Mouse (Mus musculus) heart, postnatal 10 days (tissue): Measurements from ENCODE around the gene Ncam2. TPM values are rescaled to one million over a fixed set of nuclear protein-coding genes. Genes with fewer than 3 reads are reported as not detected.

Source experiments
- DNase-seq, 2 experiments: peaks; one replicate each; pipeline ENCODE4 v3.0.0; 2021
- intact Hi-C: fragments of 180-260 bp; cut with DNase I; formaldehyde crosslinking; loops from one replicate; pipeline ENCODE4 v1.15.1; 2025
- total RNA-seq, 2 experiments: library from RNA; stranded (reverse); gene quantifications; 2 replicates each; pipeline ENCODE4 v1.2.3; 2021

The Ncam2 gene
- total RNA-seq: under 1 TPM; 0.12 to 0.22 TPM

DNA sequence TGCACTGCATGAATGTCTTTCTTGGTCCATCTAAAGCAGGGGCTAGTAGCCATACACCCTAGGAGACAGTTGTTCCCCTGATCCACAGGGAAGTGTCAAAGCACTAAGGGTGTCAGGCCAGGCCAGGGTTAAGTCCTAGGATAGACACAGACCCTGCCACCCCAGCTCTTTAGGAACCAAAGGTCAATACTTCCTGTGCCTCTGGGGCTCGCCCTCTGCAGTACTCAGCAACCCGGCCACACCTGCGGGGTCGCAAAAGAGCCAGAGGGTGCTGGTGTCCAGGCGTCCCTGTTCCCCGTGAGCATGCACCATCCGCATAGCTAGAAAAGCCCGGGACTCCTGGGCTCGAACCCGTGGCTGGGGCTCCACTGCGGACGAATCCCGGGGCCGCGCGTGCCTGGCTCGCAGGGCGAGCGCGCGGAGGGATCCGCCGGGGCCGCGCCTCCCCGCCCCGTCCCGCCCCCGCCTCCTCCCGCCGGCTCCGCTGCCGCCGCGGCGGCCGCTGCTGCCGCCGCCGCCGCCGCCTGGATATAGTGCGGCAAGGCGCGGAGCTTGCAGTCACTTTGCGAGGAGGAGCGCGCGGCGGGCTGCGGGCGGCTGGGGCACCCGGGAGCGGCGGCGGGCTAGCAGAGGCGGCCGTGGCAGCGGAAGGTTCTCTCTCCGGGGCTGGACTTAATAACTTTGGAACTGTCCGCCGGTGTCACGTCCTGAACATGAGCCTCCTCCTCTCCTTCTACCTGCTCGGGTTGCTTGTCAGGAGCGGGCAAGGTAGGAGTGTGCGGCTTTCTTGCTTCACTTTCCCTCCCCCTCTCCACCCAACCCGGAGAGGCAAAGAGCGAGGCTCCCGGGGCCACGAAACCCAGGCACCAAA lies at the start of gene Ncam2:
Gene Ncam2 (plus strand): TSS at position 497 of the 871 bp plus-strand sequence.
- intact Hi-C loops: no loop called here
- peak; percentile 57 to 60 for DNase-seq

- intact Hi-C loops: no loop called here
- DNase-seq: no peak
Observed at GRCm38 (mm10) chr16:81170828-81171227, 29.7 kb upstream of the Ncam2 start.

DNA sequence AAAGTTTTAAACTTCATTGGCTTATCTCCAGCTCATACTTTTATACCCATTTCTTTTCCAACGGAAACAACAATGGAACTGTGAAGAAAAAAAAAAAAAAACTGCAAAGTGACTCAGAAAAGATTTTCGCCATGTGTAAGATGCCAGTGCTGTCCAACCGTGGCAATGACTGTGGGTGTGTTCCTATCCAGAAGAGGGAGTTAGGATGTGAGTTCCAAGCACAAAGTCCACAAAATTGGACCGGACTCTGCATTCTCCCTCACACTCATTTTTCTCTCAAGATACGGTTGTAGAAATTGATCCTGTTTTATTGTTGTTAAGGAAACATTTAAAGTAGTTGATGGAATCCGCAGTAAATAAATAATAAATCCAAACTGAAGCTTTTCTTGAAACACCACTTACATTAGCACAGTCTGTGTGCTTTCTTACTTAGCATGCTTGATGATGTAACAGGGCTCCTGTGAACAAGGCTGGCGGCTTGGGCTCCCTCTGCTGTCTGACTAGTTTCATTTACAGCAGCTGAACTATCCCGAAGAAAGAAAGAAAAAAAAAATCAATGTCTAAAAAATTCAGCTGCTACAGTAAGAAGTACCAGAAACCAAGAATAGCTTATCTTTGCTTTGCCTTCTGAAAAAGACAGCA lies 25.1 kb upstream of the Ncam2 start:
- peak; percentile 23 to 46 for DNase-seq
- intact Hi-C loops: loop anchor here (2.0 kb wide), 1 partner anchor 637 kb away; no protein-coding TSS in a partner anchor

- no peak for DNase-seq
- intact Hi-C loops: no loop called here
Observed at GRCm38 (mm10) chr16:81179801-81180200, 20.7 kb upstream of the Ncam2 start.

DNA sequence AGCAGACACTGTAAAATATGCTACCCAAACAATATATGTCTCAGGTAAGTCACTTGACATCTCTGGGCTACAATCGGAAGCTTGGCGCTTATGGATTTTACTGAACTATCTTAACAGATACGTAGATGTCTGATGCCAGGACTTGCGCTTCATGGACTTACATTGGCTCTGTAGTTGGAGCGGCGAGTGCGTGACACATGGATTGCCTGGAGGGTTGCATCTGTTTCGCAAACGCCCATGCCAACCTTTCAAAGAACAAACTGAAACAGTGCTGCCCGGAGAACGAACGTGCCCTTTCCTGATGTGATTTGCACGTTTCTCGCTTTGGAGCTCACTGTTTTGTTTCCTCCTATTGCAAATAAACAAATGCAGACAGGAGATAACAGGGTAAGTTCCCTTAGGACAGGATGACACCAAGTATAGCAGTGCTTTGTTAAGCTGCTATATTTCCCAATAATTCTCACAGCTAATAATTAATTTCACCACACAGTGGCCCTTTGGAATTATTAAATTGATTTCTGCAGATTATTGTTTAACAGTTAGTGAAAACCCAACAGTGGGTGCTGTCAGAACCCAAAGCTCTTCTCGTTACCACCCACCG lies 12.8 kb upstream of the Ncam2 start:
- no peak for DNase-seq
- intact Hi-C loops: no loop called here

DNA sequence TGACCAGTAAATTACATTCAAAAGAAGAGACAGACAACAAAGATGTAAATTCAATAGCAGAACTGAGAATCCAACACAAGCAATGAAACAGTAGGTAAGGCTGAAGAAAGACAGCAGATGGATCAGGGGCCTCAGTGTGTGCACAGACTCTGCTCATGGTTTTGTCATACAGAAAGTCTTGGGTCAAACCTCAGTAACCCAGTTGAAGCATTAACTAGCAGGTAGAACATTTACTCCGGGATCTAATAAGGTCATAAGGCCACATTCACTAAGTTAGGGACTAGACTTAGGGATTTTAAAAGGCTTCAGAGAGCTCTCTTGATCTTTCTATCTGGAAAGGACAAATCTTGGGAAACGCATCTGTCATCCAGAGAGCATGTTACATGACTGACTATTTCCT lies 8.9 kb upstream of the Ncam2 start:
- no peak for DNase-seq
- intact Hi-C loops: no loop called here

- intact Hi-C loops: no loop called here
- no peak for DNase-seq
Observed at GRCm38 (mm10) chr16:81192607-81193006, 7.9 kb upstream of the Ncam2 start.

GRCm38 (mm10) chr16:81199467-81199866 lies 1.0 kb upstream of the Ncam2 start:
- intact Hi-C loops: no loop called here
- DNase-seq: no peak

DNA sequence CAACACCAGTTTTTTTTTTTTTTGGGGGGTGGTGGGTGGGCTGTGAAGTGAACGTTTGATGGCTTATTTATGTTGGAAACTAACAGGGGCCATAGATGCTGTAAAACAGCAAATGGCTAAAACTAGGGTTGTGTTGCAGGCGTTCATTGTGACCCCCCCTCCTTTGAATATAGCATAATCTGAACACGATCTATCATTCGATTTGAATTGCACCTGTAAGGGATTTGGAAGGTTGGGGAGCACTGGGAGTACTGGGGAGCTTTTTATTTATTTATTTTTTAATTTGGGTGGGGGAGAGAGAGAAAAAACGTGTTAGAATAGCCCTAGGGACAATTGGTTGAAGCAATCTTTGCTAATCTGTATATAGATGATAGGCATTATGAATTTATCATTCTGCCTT lies 974 bp downstream of the Ncam2 start:
- no peak for DNase-seq
- intact Hi-C loops: no loop called here

DNA sequence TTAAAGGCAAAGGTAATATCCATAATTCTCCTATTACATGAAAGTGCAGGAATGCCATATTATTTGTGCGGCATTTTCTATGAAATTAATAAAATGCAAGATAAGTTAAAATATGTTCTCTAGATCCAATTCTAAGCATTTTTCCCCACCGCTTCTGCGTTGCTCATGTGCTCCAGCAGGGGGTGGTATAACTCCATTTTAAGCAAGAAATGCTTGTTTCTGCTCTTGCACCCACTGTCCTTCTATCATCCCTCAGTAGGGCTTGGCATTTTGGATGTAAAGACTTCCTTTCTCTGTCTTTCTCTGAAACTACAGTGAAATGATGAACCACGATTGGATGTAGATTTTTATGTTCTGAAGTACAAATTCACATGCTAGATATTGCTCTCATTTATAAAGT lies 1.5 kb downstream of the Ncam2 start:
- intact Hi-C loops: loop anchor here (1.0 kb wide), 1 partner anchor 82 kb away; no protein-coding TSS in a partner anchor
- peak; percentile 31 to 59 for DNase-seq

DNA sequence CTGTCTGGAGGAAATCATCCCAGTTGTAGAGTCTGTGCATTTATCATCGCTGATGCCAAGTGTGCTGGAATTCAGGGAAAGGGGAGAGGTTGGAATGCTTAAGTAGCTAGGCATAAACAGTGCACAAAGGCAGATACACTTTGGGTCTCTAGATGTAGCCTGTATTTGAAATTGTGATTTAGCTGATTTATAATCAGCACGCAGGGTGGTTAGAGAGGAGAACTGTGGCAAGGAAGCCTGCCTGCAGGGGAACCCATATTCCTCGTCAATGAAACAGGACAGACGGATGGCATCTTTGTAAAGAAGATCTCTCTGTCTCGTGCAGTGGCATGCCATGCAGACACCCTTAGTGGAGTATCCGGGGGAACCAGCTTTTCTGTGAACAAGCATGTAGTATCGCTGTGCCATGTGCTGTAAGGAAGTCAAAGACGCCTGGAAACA lies 2.2 kb downstream of the Ncam2 start:
- intact Hi-C loops: loop anchor here (1.0 kb wide), 1 partner anchor 82 kb away; no protein-coding TSS in a partner anchor
- DNase-seq: no peak

DNA sequence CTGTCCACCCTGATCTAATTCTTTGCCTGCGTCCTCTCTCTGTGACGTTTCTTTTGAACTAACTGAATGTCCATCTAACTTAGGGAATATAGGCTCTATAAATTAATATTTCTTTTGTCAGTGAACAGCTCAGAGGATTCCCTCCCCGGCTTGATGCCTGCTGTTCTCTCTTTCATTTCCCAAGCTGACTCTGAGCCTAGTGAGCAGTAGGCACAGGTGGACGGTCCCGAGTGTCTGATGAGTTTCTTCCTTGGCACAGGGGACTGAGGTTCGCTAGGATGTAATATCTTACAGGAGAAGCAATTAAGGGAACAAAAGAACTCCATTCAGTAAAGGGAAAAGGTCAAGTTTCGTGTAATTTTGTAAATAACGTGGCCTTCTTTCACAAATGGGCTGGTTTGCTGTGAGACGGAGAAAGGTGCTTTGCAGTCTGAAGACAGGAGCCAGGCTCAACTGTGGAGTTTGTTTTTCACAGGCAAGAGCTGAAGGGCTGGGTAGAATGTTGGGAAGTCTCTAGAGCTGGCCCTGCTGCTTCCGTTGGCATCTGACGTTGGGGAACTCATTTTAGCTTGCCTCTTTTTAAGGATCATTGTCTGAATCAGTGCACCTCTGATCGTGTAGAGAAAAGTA lies 4.0 kb downstream of the Ncam2 start:
- DNase-seq: no peak
- intact Hi-C loops: no loop called here

- no peak for DNase-seq
- intact Hi-C loops: no loop called here
Observed at GRCm38 (mm10) chr16:81221176-81221575, 20.7 kb downstream of the Ncam2 start.

- no peak for DNase-seq
- intact Hi-C loops: no loop called here
Observed at GRCm38 (mm10) chr16:81223841-81224240, 23.3 kb downstream of the Ncam2 start.

DNA sequence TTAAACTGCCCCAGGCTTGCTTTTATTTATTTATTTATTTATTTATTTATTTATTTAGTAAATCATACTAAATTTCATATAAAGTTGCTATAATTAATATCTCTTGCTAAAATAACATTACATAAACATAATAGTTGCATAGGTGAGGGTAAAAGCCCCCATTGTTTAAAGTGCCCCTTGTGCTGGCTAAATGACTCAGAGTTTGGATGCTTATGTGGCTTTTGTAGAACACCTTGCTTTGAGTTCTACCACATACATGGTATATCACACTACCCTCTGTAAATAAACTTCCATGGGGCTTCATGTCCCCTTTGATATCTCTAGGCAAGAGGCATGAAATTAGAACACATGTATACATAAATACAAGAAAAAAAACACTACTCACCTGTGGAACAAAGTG lies 23.8 kb downstream of the Ncam2 start:
- intact Hi-C loops: no loop called here

DNA sequence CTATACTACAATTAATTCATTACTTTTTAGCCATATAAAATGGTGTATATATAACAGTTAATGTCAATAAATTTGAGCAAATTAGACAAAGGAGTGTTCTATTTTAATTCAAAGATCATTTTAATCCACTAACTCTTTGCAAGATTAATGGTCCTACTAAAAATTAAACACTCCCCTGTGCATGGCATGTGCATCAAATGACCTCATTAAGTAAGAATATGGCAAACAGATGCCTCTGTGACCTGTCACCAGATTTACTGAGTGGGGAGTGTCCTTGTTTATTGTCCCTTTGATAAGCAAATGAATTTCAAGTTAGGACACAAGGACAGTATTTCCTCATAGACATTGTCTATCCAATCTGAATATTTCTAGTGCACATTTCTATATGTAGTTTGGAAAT lies 54.4 kb downstream of the Ncam2 start:
- DNase-seq: no peak
- intact Hi-C loops: no loop called here

More for the DNA sequence above, 23.8 kb downstream of the Ncam2 start:
- no peak for DNase-seq

GRCm38 (mm10) chr16:81260429-81260828 lies 59.9 kb downstream of the Ncam2 start:
- intact Hi-C loops: no loop called here
- no peak for DNase-seq

DNA sequence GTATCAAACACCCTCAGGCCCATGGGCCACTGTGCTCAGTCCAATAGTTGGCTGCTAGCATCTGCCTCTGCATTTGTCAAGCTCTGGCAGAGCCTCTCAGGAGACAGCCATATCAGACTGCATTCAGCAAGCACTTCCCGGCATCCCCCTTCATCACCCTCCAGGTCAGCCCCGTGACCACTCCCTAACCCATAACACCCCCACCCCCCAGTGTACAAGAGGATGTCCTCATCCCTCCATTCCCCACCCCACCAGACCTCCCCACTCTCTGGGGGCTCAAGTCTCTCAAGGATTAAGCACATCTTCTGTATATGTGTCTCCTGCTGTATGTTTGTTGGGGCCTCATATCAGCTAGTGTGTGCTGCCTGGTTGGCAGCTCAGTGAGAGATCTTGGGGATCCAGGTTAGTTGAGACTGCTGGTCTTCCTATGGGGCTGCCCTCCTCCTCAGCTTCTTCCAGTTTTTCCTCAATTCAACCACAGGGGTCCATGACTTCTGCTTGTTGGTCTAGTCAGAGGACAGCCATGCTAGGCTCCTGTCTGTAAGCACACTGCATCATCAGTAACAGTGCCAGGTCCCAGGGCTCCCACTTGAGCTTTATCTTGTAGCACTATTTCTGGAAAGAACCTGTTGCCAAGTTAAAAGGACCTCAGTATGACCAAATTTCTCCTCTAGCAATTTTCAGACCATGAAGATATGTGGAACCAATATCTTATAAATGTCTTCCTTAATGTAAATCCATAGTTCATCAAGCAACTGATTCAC lies 73.3 kb downstream of the Ncam2 start:
- peak; percentile 45 to 55 for DNase-seq
- intact Hi-C loops: no loop called here

GRCm38 (mm10) chr16:81284241-81284640 lies 83.7 kb downstream of the Ncam2 start:
- peak; percentile 34 to 64 for DNase-seq
- intact Hi-C loops: loop anchor here (1.0 kb wide), 1 partner anchor 82 kb away; no protein-coding TSS in a partner anchor
